Mouse (Mus musculus): Measurements from ENCODE around the gene Aqp11.

The Aqp11 gene

GRCm38 (mm10) chr7:97737638-97738456 lies at the start of gene Aqp11:
Gene Aqp11, minus strand, starts transcription at chr7:97738289.
- peak; percentile 94 for DNase-seq

- no peak for DNase-seq
Measured at GRCm38 (mm10) chr7:97783523-97783922, 45.4 kb upstream of the Aqp11 start.

DNA sequence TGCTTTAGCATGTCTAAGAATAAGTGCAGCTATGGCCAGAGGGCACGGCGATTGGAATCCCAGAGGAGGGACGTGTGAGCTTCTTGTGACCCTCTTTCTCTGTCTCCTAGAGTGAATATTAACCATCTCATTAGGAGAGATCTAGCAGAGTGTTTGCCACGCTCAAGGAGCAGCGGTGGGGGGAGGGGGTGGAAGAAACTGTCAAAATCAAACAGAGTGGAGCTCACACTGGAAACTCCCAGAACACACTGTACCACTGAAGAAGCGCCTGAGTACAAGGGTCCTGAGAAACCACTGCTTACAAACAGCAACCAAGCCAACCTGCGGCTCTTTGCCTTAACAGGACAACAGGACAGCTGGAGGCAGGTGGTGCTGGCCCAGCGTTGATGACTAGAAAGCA lies 43.4 kb upstream of the Aqp11 start:
- peak; percentile 22 for DNase-seq

GRCm38 (mm10) chr7:97780815-97781214 lies 42.7 kb upstream of the Aqp11 start:
- DNase-seq: no peak

DNA sequence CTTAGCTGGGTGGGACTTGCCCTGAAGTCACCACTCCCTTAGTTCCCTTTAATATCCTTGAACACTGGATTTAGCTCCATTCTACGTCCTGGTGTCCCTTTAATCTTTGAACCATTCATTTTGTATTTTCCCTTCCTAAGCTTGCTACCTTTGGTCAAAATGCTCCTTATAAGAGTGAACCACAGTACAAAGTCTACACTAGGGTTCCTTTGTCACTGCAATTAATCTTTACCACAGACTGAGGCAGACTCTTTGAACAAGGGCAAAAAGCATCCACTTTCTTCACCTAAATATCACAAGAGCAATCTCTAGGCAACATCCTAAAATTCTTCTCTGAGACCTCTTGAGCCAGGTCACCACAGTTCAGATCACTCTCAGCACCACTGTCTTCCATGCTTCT lies 42.1 kb upstream of the Aqp11 start:
- DNase-seq: no peak

- DNase-seq: no peak
Measured at GRCm38 (mm10) chr7:97777191-97777590, 39.1 kb upstream of the Aqp11 start.

- DNase-seq: no peak
Measured at GRCm38 (mm10) chr7:97775923-97776322, 37.8 kb upstream of the Aqp11 start.

DNA sequence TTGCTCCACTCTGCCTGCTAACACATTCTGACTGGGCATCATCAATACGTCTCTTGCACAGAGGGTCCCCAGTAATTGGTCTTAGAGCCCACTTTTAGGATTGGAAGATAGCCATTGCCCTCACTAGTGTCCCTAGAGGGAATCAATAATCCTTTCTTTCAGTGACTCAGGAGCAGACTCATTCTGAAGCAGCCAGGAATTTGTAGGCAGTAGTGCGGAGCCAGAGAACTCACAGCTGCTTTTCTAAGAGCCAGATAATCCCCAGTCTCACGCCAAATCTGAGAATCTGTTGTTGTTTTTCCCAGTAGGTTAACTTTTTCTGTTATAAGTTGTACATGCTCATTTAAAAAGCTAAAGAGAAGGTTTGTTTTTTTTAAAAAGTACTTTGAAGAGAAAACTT lies 37.3 kb upstream of the Aqp11 start:
- no peak for DNase-seq

- peak; percentile 32 for DNase-seq
Measured at GRCm38 (mm10) chr7:97770841-97771620, 32.9 kb upstream of the Aqp11 start.

GRCm38 (mm10) chr7:97769020-97769419 lies 30.9 kb upstream of the Aqp11 start:
- no peak for DNase-seq

DNA sequence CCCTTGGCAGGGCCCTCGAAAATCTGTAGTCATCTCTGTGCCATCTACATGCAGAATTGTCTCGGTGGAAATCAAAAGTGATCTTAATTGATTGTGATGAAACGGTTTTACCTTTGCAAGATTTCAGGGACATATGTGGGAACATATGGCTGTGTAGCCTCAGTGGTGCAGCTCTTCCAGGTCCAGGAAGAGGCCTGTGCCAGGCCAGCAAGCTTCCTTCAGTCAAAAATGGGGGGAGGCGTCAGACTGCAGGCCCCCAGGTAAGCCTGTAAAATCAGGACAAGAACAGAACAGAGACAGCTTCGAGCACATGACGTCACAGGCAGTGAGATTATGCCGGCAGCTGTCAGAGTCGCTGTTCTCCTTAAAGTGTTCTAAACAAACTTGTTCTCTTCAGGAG lies 29.8 kb upstream of the Aqp11 start:
- no peak for DNase-seq

DNA sequence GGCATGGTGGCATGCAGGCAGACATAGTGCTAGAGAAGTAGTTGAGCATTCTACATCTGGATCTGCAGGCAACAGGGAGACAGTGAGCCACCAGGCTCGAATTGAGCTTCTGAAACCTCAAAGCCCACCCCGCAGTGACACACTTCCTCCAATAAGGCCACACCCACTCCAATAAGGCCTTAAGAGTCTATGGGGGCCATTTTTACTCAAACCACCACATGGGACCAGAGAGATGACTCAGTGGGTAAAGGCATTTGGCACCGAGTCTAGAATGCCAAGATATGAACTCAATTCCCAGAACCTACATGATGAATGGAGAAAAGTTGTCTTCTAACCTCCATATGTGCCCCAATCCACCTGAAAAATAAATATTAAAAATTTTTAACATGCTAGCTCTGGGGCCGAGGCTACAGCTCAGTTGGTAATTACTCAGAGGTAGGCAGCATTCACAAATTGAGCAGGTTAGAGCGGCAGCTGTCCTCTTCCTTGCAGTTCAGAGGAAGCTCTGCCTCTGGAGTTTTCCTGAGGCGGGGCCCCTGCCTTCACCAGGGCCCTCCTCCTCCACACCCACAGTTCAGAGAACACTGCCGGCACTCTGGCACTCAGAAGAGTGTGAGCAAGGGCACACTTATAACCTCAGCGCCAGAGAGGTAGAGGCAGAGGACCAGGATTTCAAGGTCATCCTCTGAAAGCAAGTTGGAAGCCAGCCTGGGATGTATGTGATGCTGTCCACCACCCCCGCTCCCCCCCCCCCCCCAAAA lies 28.5 kb upstream of the Aqp11 start:
- no peak for DNase-seq

DNA sequence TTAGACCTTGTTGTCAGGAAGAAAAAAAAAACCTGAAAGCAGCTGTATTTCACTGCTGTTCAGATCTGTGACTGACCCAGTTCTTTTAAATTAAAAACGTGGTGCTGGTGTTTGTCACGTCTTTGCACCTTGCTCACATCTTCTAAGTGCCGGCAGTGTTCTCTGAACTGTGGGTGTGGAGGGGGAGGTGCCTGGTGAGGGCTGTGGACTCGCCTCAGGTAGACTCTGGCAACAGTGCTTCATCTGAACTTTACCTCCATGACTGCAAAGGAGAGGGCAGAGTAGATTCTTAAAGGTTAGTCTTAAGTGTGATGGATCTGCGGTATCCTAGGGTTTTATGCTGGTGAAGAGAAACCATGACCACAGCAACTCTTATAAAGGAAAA lies 27.9 kb upstream of the Aqp11 start:
- no peak for DNase-seq

DNA sequence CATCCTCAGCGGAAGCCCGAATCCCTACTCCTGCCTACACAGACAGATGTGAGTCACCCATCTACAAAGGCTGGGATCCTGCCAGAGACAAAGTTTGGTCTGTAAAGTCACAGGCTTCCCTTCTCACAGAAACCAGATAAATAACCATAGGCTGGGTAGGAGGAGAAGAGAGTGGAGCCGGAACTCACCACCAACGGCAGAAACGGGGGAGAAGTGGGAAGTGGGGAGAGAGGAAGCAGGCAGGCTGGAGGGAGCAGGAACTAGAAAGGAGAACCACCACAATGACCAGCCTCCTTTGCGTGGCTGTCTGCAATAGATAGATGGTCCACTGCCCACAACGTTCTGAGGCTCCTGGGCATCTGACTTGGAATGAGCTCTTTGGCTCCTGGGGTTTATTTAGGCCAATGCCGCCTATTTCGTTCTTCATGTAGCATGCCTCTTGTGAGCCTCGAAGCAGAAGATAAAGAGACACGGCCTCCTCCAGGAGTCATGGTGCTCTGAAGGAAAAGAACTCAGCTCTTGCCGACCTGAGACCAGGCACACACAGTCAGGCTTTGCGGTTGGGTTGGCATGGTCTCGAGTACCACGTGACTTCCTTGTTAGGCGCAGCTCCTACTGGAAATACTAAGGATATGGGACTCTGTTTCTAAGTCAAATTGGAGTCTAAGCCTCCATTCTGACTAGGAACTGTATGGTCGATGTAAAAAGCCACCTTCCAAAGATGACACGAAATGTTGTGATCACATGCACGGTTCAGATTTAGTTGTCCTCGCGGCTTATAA lies 27.3 kb upstream of the Aqp11 start:
- DNase-seq: no peak

- no peak for DNase-seq
Measured at GRCm38 (mm10) chr7:97764591-97764990, 26.5 kb upstream of the Aqp11 start.

DNA sequence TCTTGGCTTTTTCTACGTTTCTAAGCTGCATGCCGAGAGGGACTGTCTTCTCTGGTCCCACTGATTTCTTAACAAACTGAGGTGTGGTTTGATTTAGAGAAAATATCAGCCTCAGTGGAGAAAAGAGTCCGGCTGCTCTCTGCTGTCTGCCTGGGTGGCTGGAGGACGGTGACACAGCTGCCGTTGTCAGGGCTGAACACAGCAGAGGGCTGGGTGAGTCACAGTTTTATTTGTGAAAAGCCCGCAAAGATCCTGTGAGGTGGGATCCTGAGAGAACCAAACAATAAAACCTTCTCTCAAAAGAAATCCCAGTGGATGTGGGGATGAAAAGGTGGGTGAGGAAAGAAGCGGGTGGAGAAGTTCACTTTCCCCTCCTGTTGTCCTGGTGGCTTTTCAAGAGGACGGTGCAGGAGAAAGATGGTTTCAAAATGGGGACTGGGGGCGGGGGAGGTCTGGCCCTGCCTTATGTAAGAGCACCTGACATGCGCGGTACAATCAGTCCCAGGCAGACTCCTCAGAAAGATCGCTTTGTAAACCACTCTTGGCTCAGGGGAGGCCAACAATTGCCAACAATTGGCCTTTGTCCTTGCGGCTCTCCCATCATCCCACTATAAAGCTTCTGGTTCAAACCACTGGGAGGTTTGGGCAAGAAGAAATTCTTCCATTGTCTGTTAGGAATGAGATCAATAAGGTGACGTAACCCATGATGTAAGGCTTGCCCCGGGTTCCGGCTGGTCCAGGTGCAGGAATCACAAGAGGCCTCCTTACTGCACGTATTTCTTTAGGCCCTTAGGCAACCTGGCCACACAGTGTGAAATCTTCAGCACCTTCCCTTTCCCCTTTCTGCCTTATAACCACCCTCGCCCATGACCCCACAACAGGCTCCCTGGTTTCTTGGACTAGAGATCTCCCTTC lies 19.1 kb upstream of the Aqp11 start:
- DNase-seq: no peak

DNA sequence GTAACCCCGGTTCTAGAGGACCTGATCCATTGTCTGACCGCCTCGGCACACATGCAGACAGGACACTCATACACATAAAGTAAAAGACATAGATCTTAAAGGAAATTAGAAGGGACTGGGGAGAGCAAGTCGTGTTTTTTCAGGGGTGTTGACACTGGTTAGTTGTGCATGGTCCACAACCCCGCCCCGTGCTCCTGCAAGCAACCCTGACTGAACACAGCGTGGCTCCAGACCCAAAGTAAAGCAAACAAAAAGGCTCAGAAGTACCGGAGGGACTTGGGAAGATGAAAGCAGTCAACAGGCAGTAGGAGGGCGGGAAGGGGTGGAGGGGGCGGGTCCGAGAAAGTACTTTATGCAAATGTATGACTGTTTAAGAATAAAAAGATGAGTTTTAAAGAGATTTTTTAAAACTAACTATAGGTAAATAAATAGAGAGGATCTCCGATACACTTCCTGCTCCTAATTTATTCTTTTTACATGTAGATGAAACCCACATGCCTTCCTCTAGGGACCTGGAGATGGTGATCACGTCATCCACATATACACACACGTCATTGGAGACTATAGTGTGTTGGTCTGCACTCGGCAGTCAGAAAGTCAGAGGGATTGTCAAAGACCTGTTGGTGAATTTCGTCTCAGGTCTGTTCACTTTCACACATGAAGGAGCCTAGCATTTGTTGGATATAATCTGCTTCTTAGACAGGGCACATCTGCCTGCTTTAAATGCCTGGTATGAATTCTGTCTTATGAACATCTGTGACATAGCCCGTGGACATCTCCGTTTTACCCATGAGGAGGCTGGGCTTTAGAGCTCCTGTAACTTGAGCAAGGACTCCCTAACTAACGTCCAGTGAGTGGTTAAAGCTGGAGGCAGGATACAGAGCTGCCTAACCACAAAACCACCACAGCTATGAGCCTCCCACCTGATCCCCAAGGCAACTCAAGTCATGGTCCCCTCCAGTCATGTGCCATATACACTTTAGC lies 11.4 kb upstream of the Aqp11 start:
- DNase-seq: no peak

DNA sequence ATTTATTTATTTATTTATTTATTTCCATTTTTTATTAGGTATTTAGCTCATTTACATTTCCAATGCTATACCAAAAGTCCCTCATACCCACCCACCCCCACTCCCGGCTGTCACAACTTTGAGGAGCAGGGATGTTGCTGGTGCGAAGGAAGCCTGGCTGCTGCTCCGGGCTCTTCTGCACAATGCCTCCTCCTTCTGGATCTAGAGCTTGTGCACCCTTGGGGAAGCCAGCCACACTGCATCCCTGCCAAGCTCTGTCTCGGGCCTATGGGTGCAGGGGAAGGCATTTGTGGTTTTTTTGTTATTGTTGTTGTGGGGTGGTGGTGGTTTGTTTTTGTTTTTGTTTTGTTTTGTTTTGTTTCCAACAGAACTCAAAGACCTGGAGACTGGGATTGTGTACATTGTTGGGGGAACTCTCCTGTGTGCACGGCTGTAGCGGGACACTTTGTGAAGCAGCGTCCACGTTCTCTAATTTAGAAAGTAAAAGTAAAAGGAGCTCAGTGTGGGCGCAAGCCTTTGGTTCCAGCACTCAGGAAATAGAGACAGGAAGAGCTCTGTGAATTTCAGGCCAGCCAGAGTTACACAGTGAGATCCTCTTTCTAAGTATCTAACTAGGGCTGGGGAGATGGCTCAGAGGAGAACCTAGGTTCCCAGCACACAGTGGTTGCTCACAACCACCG lies 10.6 kb upstream of the Aqp11 start:
- peak; percentile 33 for DNase-seq

DNA sequence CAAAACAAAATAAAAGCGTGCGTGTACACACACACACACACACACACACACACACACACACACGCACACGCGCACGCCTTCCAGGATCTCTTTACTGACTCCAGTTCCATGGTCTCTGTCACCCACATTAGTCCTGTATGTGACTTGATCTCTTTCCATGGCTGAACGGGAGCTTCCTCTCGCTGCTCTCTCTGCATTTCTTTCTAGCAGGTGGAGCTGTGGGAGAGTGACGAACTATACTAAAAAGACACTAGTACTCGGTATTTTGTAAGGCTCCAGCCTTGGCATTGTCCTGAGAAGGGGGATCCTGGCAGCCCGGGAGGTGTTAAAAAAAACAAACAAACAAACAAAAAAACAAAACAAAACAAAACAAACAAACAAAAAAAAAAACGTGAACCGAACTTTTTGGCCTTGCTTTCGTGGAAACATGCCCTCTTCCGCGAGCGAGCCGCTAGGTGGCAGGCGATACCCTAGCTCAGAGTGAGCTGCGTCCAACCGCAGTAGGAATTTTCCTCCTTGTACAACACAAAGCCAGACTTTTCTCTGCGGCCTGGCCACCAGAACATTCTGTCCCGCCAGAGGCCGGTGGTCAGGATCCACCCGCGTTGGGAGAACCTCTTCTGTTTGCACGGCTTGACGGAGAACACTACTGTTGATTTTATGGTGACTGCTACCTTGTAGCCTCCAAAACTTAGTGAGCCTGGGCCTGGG lies 9.9 kb upstream of the Aqp11 start:
- DNase-seq: peak; percentile 93

Data from kidney, postnatal 10 days (tissue).